Mouse (Mus musculus) adrenal gland, adult 2 months (tissue): ENCODE data around the gene Asic2. TPM values are rescaled to one million over a fixed set of nuclear protein-coding genes. Genes with fewer than 3 reads are reported as not detected.

Source experiments
- DNase-seq: peaks from one replicate; pipeline ENCODE4 v3.0.0; 2021
- polyA plus RNA-seq: library from polyadenylated mRNA; depleted of rRNA; stranded (reverse); fragments of >200 nt; gene quantifications from 2 replicates; pipeline ENCODE4 v1.2.3, GENCODE M21; 2012
- total RNA-seq, 2 experiments: library from RNA; stranded (reverse); gene quantifications; 2 replicates each; pipeline ENCODE4 v1.2.3; 2021

Gene Asic2
- total and polyA plus RNA-seq, 3 experiments: 1.9 to 2.7 (median 2.1) TPM

GRCm38 (mm10) chr11:81610506-81610905 lies 357.8 kb downstream of the Asic2 start:
- DNase-seq: no peak

- DNase-seq: no peak
Measured at GRCm38 (mm10) chr11:81602971-81603370, 365.3 kb downstream of the Asic2 start.

DNA sequence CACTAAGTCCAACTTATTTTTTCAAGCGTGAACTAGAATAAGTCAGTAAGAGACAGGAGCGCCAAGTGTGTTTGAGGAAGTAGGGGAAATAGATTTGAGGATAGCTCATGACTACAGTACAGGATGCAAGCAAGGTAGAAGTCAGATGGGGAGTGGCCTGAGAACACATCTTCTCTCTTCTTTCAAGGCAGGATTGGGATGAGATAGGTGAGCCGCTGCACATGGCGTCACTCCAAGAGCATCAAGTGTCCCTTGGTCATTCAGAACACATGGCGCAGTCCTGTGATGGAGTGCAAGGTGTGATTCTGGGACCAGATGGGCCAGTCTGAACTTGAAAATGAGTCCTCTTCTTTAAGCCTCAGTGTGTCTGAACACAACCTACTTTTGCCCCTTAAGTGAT lies 366.5 kb downstream of the Asic2 start:
- DNase-seq: no peak

- no peak for DNase-seq
Measured at GRCm38 (mm10) chr11:81597601-81598000, 370.7 kb downstream of the Asic2 start.

- peak; percentile 18 for DNase-seq
Measured at GRCm38 (mm10) chr11:81595235-81595634, 373.0 kb downstream of the Asic2 start.

DNA sequence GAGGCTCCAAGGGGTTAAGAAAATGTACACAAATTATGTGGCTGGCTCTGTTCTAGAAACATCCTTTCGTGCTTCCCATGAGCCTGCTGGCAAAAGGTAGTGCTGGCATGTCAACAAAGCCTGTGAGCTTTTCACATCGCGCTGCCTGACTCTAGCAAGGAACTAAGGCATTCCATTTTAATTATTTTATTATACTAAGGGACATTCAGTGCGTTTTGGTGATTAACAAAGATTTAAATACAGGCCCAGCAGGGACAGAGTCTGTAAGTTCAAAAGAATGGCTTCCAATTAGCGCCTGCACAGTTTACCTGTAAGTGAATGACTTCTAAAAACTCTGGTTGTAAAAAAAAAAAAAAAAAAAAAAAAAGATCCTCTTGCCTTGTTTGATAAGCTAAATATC lies 375.5 kb downstream of the Asic2 start:
- DNase-seq: no peak

DNA sequence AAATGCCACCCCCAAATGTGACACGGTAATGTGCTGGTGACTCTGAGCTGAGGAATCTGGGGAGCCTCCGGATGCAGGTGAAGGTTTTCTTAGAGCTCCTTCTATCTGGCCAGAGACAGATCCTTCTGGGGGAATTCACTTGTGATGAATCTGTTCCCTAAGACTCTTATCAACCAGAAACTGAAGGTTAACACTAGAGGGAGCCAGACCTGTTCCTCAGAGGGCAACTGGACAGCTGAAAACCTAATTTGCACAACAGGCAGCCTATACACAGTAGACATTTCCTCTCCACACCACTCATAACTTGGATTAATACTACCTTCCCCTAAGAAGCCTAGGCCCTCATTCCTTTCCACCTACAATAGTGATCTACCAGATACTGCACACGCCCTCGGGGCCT lies 377.3 kb downstream of the Asic2 start:
- DNase-seq: no peak

GRCm38 (mm10) chr11:81588630-81589029 lies 379.6 kb downstream of the Asic2 start:
- peak; percentile 75 for DNase-seq

DNA sequence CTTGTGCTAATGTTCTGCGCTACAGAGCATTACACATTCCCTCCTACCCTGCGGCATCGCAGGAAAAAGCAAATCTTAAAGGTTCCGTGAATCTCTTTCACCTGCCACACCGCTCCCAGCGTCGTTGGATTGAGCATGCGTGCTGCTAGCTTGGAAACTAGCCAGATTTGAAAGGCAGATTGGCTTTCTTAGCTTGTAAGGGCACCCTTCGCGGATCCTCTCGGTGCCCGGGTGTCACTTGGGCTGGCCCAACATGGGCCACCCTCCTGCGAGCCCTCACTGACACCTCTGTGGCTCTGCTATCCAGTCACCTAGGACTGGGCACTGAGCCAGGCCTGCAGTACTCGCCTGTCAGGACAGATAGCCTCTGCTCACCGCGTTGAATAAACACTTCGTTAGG lies 380.3 kb downstream of the Asic2 start:
- peak; percentile 6 for DNase-seq

DNA sequence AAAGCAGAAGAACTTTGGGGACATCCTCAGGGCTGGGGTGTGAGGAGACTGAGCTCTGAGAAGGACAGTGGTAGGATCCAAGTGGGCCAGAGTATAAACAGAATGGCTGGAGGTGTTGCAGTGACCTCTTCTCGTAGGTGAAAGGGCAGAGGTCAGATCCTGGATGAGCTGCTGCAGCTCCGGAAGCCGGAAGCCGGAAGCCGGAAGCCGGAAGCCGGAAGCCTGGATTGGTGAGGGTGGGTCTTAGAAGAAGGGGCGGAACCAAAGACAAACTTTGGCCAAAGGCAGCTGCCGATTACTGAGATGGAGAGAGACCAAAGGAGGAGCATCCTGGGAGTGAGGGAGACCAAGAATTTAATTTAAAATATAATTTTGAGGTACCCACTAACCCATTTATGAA lies 381.1 kb downstream of the Asic2 start:
- DNase-seq: no peak

DNA sequence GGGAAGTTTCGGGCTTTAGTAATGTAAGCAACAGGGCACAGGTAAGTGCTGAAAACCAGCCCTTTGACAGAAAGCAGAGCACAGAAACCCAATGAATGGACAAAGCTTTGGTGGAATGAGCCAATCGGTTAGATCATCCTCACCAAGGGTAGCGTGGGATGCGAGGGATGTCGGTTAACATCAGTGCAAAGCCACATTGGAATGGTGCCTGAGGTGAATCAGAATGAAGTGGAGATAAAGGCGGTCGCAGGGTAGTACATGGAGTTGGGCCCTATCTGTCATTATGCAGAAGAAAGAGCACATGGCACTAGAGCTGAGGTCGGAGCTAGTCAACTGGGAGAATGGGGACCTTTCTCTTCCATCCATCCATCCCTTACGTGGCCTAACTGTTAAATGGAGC lies 383.8 kb downstream of the Asic2 start:
- no peak for DNase-seq

DNA sequence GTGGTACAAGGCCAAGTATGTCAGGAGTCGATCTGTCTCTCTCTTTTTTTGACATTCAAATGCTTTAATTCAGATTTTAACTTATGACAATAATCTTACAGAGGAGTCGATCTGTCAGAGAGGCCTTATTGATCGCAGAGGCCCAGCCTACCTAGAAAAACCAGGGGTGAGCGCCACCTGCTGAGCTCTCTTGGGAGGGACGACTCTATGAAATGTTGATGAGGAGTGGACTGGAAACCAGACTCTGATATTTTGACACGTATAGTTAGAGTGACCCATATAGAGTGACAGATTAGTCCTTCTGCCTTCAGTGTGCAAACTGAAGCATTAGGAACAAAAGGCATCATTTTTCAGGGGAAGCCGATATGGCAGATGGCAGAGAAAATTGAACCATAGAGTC lies 385.1 kb downstream of the Asic2 start:
- no peak for DNase-seq

- DNase-seq: no peak
Measured at GRCm38 (mm10) chr11:81582161-81582560, 386.1 kb downstream of the Asic2 start.

- no peak for DNase-seq
Measured at GRCm38 (mm10) chr11:81579753-81580152, 388.5 kb downstream of the Asic2 start.

GRCm38 (mm10) chr11:81570406-81570805 lies 397.9 kb downstream of the Asic2 start:
- DNase-seq: no peak

DNA sequence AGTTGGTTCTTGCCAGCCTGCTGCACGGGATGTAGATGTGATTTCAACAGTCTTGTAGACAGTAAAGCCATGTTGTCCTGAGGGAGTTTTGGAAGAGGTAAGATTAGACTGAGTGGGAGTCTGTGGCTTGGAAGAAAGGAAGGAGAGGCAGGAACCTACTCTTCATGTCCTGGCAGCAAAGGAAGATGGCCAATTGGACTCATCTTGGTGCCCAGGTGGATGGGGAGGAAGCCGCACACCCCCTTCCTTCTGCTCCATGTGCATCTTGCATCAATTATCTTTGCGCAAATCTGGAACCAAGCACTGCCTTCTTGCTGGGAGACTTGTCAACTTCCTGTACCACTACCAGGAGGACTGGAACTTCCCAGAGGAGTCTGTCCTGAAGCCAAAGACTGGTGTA lies 403.4 kb downstream of the Asic2 start:
- no peak for DNase-seq

DNA sequence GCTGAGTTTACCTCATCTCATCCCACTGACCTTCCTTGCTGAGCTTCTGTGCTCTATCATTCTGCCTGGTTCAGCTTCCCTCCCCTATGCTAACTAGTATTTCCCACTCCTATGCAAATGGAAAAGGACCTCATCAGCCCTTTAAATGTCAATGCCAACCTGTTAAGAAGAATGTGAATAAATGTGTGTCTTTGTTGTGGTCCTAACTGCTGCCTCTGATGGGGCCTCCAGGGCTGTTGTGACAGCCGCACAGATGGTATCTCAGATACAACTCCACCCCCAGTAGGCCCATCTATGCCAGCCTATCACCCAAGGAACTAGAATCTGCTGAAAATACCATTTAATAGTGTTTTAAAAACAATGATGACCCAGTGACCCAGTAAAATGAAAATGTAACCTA lies 407.9 kb downstream of the Asic2 start:
- no peak for DNase-seq

DNA sequence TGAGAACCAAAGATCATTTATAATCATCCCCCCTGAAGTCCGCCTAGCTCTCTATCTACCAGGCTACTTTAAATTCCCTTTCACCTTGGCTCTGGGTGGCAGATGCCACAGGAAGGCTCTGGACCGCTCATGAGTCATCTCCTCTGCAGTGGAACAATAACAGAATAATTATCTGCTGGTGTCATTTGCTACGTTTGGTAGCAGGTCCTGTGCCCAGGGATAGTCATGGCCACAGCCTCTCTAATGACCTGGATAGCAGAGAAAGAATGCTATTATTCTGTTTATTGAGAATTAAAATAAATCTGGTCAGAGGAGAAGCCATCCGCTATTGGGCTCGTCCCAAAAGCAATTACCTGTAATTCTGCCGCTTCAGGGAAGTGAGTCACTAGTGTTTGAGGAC lies 425.1 kb downstream of the Asic2 start:
- DNase-seq: no peak

DNA sequence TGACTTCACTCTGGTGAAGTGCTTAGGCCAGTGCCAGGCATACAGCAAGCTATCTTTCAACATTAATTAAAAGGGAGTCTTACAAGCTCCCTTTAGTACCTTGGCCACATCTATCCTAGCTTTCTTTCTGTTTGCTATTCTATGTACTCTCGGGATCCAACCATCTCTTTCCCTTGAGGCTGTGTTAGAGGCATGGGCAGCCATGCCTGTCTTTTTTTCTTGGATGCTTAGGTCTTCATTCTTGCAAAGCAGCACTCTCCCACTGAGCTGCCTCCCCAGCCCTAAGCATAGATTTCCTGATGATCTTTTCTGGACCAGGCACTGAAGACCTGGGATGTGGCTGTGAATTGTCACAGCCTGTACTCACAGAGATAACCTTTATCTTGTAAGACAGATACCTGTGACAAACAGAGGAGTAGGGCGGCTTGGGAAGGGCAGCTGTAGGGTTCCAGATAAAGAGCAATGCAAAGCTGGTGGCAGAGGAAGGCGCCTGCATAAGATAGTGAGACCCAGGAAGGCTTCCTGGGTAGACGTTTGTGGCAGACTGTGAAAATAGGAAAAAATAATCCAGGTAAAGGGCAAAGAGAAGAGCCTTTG lies 433.0 kb downstream of the Asic2 start:
- no peak for DNase-seq

- peak; percentile 41 for DNase-seq
Measured at GRCm38 (mm10) chr11:81534686-81535085, 433.6 kb downstream of the Asic2 start.

DNA sequence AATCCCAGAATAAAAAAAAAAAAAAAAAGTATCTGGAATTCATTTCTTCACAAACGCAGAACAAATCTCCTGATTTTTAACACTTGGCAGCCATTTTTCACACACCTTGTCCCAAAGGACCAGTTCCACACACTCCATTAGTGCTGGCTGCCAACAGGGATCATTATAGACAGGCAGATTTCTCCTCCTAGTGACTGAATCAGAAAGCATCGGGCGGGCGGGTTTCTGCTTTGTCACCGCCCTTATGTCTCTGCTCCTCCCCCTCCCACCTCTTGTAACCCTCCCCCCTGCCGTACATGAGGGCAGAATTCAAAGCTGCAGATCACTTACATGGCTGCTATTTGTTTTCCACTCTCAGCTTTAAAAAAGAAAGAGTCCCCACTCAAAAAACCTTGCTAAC lies 436.4 kb downstream of the Asic2 start:
- DNase-seq: peak; percentile 7

DNA sequence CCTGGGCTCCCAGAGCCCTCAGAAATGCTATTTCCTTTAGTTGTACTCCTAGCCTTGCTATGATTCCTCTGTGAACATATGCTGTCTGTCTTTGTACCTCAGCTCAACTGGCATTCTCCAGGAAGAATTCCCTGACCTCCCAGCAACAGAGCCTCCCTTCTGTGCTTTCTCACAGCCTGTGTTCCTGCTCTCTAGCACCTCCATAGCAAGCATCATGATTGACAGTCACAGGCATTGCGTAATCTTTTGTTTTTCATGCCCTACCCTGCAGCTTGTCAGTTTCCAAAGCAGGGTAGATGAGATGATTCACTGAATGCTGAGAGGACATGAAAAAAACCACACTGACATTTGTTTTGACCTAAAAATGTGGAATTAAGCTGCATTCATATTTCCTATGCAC lies 445.3 kb downstream of the Asic2 start:
- DNase-seq: no peak

GRCm38 (mm10) chr11:81521881-81522280 lies 446.4 kb downstream of the Asic2 start:
- DNase-seq: no peak

DNA sequence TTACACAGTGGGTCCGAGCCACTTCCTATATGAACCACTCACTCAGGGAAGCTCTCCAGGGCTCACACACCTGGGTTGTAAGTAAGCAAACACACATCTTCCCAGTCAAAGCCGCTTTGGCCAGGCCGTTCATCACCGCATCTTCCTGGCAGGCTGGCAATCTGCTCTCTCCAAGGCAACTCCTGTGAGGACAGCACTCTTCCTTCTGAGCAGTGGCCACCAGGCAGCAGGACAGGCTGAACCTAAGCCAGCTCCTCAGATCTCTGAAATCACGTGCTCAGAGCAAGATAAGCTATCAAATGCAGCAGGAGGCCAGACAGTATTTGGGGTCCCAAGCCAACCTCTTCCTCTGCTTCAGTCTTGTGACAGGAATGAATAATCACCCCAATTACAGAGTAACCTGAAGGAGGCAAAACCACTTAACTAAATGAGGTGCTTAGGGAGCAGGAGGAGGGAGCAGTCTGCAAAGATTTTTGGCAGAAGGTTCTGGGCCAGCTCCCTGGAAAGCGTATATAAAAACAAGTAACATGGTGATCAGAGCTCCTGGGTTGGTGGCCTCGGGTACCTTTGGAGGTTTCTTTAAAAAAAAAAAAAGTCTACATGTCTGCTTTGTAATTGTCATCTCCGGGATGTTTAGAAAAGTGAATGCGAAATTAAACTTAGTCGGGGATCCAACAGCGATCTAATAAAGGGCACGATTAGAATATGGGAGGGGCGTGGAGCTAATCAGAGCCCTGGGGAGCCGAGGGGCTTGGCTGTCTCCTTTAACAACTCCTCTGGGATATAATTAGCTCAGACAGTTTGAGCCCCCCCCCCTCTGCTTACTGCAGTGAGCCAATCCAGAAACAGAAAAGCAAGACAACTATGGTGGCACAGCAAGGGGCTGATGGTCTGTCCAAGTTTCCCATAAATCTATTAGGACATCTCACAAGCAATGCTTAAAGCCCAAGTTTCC lies 450.0 kb downstream of the Asic2 start:
- no peak for DNase-seq
